Mouse (Mus musculus) NIH3T3 (cell line): ENCODE measurements at regions not wholly inside any gene's neighbourhood (a gene's known extent, or its start where the extent isn't known, plus 50 kb on each side); places are given as distances from the start of the nearest gene placed in this dataset.

Experiments
- DNase-seq: peaks from one replicate; pipeline ENCODE4 v3.0.0-alpha.2; 2012; ENCODE audit warnings: low read depth

DNA sequence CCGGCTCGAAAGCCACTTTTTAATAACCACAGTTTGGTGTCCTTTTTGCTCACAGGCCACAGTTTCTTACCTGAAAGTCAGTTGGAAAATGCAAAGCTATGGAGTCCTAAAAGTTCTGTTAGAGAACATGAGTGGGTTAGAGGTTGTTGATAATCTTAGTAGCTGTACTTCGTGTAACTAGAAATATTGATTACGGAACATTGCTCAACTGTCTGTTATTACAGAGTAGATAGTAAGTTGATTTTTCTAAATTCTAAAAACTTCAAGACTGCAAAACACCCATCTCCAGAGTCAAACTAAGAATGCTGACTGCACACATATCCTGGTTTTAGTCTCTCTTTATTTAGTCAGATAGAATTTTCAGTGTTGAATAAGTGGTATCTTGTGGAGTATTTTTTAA, 111.0 kb downstream of the Slc38a4 start:
- DNase-seq = no peak

DNA sequence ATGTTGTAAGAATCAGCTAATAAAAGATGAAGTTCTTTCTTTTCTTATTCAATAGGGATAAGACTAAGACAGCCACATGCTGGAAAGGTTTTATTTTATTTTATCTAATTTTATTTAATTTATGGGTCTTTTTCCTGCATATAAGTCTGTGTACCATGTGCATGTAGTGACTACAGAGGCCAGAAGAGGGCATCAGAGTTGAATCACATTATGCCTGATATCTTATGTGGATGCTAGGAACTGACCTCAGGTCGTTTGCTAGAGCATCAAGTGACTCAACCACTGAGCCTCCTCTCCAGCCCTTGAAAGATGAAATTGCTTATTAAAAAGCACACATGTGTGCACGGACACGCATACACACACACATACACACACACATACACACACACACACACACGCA, 113.1 kb downstream of the Slc38a4 start:
- DNase-seq = peak; percentile 40

DNA sequence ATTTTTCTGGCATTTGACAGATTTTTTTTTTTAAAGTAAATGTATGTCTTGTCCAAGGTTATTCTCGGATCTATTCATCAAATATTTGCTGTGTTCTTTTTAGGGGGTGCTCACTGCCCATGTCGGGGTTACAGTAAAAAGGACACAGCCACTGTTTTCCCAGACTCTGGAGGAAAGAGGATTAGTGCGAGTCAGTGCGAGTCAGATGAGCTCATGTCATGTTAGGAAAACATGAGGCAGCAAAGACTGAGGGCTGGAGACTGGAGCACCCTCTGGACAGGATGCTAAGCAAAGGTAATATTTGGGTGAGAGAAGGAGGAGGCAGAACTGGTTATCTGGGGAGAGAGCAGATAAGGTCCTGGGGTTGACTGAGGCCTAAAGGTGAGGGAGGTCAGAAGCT, 117.3 kb downstream of the Slc38a4 start:
- peak; percentile 56 for DNase-seq

DNA sequence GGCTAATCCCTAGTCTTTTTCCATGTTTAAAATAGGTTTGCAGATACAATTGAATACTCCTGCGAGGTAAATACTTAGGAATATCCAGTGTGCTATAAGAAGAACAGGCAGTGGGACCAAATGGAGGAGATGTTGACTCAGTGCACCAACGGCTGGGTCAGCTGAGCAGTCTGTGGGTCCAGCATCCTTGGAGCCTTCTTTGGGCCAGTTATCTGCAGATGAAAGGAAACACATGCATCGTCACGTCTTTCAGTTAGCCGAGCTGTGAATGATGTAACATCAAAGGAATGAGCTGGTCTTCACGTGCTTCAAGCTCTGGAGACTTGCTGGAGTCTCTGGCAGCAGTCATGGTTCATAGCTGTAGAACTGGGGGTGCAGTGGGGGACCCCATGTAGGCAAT, 118.1 kb downstream of the Slc38a4 start:
- no peak for DNase-seq

DNA sequence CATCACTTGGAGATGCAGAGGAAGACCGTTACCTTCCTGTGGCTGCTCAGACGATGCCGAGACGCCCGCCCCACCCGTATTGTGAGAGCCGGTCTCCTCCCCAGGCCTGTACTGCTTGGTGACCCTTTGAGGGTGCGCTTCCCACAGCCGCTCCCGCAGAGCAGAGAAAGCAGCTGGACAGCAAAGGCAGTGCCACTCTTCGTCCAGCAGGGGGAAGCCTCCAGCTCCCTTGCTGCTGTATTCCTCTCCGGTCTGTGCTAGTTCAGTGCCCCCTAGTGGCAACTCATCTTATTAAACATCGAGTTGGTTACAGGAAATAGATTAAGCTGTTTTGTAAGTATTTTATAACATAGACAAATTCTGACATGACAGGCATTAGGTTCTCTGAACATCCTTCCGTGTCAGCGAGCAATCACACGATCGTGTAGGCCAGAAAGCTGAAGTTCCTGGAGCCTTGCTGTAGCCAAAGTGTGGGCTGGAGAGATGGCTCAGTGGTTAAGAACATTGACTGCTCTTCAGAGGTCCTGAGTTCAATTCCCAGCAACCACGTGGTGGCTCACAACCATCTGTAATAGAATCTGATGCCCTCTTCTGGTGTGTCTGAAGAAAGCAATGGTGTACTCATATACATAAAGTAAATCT, 118.9 kb downstream of the Slc38a4 start:
- peak; percentile 98 for DNase-seq

DNA sequence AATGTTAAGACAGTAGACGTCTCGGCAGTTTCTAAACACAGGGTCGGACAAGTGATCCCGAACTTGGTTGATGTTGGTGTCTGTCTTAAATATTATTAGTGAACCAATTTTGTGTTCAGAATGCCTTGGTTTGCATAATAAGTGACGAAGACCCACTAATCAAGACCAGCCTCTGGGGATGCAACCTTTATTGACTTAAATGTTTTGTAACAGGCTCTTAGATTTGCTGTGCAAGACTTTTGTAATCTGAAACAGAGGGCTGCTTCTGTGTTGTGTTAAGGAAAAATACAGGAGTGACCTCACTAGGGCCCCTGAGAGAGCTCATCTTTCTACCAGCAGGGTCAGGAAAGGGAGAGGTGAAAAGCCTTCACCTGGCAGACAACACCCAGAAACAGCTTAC, 119.5 kb downstream of the Slc38a4 start:
- DNase-seq = peak; percentile 73

DNA sequence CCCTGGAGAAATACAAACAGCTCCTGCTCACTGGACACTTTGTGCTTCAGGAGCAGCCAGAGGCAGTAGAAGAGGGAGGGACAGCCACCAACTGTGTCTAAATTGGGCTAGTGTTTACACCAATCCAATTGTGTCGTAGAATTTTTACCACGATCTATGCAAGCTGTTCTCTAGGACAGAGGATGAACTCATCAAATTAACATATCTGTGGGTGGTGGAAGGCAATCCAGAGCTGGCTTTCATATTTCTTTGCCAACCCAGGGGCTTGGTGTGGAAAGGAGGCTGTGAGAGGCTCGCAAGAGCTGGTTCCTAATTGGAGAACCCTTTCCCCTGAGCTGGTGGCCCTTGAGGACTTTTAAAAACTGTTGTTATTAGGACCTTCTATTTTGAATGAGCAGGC, 122.3 kb downstream of the Slc38a4 start:
- DNase-seq = no peak

DNA sequence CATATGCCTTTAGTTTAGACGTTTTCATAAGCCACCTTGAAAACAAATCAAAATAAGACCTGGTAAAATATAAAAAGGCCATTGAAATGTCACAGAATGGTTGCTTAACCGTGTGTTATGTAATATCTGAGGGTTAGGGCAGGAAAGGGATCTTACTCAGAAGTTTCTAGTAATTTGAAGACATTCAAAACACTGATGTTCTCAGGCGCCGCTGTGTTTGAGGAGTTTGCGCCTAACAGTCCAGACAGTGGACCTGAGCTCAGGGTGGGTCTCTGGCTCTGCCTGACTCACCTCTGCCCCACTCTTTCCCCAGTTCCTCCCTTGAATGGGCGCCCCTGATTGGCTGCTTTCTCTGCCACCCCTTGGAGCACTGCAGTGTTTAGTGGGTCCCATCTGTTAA, 125.2 kb downstream of the Slc38a4 start:
- DNase-seq = peak; percentile 44

DNA sequence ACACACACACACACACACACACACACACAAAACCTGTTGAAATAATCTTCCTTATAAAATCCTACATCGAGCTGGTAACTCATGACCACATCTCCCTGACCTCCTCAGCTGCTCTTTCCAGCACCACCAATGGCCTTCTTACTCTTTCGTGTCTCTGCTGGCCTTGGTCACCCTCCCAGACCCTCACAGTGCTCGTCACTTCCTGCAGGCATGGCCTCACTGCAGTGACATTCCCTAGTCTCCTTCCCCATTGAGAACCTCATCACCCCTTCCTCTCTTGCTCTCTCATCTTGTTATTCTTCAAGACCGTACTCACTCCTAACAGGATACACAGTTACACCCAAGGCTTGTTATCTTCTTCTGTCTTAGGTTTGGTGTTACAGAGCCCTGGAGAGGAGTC, 126.0 kb downstream of the Slc38a4 start:
- DNase-seq = no peak

DNA sequence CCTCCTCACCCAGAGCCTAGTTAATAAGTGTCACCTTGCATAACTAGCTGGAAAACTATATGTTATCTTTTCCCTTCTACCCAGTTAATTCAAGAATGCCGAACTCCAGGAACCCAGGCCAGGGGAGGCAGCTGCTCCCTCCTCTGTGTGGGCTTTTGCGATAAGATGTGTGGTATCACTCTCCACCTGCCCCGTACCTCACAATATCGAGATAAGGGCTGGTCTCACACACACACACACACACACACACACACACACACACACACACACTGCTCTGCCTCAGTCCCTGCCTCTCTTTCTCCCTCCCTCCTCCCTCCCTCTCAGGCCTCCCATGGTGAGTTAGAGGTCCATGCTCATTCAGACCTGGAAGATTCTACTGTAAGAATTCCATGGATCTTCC, 127.1 kb downstream of the Slc38a4 start:
- no peak for DNase-seq

DNA sequence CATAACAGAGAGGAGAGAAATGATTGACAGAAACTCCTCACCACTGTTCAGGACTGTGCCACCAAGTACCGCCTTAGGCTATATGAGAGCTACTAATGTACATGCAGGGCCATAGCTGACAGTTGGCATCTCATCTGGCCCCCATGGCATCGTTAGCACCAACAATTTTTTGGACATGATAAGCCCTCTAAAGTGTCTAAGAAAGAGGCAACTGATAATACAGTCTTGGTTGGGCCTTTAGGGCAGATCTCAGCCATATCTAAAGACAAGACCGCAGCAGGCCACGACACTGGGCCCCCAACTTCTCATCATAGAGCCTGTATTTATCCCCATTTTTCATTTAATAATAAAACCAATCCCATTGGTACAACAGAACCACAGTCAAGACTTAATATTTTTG, 128.1 kb downstream of the Slc38a4 start:
- DNase-seq = no peak

DNA sequence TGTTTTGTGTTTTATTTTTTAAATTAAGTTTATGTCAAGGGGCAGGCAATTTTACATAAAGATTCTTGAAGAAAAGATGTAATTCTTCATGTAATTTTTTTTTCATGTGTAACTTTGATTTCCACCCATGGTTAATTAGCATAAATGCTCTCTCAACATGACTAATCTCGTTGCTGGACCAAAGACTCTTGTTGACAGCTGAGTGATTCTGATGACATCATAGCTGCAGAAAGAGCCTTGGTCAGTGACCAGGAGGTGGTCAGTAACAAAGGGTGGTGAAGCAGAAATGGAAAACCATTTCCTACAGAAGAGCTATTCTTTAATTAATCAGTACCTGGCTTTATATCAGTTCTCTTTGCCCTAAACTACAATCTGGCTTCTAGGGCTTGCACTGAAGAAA, 129.1 kb downstream of the Slc38a4 start:
- DNase-seq = peak; percentile 49

DNA sequence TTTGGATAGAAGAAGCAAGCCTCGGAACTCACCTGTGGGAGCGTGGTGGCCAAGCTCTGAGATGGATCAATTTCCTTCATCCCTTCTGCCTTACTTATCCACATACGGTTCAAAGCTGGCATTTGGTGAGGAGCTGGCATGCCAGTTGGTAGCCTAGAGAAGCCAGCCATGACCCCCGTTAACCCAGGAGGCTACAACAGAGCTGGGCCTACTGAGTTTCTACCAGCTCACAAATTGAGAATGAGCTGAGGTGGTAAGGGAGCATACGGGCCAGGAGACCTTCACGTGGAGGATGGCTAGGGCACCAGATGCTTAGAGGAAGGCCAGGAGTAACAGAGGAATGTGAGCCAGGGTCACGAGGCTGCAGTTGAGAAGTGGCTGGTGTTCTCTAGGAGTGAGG, 139.2 kb downstream of the Slc38a4 start:
- no peak for DNase-seq

DNA sequence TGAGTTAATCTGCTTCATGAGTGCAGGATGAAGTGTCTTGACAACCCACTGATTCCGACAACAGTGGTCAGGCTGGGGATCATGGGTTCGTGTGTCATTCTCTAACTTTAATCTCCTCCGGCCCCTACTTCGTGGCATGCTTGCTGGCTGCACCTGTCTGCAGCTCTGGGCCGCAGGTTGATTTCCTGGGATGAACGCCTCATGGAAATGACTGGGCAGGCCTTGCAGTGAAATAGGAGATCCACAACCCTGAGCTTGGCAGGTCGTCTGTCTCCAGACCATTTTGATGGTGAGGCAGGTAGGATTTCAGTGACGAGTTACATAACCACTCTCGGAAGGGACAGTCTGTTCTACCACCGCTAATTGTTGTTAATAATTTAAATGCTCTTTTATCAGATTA, 140.2 kb downstream of the Slc38a4 start:
- no peak for DNase-seq

DNA sequence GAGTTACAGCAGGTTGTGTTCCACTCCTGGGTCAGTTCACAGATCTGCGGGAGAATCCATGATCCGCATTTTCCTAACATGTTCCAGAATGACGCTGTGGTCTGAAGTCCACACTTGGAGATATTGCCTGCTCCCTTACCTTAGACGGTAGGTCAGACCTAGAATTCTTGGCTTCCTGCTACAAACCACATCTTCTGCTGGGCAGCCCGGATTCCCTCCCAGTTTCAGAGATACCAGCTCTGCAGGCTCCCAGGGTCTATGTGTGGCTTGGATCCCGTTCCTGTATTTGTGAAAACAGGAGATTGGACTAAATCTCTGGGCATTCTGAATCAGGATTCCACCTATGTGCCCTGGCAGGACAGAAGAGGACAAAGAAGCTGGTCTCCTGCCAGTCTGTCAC, 140.8 kb downstream of the Slc38a4 start:
- no peak for DNase-seq

DNA sequence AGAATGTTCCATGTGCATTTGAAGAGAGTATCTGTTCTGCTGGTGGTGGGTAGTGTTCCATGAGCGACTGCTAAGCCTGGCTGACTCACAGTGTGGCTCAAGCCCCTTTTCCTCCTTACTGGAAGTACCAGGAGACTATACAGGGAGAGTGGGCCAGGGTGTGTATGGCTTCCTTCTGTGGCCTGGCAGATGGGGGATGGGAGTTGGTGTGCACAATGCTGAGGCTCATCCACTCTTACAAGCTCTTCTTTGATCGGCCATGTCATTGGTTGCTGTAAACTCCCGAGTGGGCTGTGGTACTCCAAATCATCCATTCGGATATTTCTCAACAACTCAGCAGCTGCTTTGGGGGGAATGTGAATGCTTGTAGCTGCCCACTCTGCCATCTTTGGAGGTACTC, 150.2 kb downstream of the Slc38a4 start:
- no peak for DNase-seq

DNA sequence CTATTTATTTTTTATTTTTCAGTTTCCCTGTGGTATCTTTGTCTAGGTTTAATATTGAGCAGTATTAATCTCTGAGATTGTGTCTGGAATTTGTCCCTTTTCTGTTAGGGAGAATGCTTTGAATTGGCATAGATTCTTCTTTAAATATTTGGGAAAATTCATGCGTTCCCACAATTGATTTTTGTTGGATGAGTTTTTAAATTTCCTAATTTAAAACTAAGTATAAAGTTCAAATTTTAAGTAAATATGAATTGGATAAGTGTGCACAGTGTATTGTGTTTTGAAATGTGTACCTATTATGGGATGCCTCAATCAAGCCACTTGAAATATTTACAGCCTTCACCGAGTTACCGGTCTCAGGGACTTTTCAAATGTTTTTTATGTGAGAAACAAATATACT, 152.3 kb downstream of the Slc38a4 start:
- DNase-seq = no peak

DNA sequence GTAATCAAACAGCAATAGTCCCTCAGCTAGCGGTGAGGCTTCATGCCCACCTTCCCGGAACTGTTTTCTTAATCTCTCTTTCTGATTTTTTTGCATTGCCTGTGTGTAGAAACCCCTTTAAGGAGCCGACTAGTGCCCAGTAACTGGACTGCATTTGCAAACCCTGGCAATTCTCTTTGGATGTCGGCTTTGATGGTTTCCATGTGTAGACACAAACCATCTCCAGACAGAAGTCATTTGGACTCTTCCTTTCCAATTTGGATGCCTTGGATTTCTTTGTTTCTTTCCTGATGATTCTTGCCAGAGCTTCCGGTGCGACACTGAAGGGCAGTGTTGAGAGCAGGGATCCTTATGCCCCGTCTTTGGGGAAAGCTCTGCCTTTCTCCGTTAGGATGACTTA, 153.0 kb downstream of the Slc38a4 start:
- DNase-seq = no peak

DNA sequence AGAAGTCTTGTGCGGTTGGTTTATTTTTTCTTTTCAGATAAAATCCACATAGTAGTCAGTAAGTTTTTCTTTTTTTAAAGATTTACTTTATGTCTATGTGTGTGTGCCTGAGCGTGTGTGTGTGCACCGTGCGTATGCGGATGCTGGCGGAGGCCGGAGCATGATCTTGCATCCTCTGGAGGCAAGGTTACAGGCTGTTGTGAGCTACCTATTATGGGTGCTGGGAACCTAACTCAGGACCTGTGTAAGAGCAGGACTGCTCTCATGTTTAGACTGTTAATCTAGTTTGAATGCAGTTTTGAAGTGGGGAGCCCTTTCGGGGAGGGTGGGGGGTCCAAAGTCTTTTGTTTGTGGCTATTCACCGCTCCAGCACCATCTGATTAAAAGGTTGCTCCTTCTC, 154.1 kb downstream of the Slc38a4 start:
- DNase-seq = no peak

DNA sequence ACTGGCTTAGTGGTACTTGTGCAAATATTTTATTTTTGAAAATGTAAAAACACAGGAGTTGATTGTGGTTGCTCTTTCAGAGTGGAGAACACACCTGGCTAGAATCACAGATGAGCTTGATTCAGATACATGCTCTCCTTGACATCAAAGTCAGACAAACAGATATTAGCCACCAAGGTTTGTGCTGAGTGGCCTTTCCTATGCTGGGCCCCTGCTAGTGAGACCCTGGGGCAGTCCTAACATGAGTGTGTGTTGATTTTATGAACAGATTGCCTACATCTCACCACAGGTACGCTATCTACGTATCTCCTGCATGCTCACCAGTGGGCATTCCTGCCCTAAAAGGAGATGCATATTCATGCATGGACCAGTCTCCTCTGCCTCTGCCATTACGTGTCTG, 157.5 kb downstream of the Slc38a4 start:
- DNase-seq = no peak

DNA sequence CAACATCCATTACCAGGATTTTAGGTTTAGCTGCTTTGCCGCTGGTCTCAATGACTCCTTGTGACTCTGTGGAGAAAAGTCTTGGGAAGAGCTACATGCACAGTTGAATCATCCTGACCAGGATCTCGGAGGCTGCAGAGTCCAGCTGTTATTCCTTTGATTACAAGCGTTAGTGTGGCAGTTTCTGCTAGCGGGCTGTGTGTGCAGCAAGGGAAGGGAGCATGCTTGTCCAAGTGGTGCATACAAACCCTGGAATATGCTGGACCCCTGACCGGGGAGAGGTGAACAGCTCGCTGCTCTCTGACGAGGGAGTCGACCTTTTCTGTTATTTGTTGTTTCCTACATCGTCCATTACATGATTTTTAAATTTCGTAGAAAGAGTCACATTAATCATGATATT, 170.9 kb downstream of the Slc38a4 start:
- no peak for DNase-seq

DNA sequence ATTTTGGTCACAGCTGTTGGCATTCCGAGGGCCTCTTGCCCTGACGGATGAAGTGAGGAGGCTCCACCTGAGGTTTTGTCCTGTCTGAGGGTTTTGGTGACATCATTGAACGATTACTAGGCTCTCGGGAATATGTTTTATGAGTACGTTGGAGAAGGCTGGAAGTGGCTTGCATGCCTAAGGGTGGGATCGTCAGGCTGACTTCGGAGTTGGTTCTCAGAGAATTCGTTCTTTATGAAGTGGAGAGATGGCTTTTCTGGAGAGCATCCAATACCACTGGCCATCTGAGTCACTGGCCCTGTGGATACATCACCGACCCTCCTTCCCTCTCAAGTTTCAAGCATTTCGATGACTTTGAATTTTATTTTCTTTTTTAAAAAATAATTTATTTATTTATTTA, 172.0 kb downstream of the Slc38a4 start:
- peak; percentile 52 for DNase-seq

DNA sequence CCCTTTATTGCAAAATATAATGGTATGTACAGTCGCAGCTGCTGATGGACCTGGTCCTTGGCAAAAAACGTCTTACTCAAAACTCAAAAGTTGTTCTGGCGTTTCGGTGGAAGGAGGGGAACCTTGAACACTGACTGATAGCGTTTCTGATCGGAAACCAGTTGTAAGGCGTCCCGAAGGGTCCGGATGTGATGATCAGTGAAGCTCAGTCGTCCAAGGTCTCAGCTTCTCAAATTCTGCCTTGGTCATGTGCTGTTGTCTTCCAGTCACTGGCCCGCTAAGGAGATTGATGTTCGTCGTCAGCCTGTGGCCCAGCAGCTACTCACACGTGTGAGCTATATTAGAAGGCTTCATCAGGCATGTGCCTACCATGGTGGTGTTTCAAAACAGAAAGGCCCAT, 173.5 kb downstream of the Slc38a4 start:
- DNase-seq = no peak

DNA sequence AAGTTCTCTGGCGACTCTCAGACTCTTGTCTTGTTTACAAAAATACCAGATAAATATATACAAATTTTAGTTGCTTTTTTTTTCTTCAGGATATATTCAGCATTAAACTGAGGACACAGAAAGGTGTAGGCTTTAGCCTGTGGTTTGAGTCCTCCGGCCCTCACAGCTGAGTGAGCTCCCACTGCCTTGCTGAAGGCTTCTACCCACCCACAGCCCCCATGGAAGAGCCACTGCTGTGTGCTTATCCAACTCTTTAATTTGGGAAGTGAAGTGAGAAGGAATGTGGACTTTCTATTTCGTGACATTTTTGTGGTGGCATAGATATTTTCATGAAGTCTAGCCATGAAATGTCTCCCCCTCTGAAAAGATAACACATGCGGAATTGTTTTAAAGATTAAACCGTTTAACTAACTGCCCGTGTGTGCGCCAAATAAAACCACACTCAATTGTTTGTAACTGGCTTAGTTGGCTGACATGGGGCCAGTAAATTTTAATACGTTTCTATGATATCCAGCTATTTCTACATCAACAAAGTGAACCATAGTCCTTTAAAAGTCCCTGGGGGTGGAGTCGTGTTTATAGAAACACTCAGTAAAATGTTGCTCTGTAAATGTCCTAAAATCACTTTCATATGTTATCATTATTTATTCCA, 174.1 kb downstream of the Slc38a4 start:
- peak; percentile 95 for DNase-seq
